Mouse (Mus musculus) neutrophil, adult 5-6 weeks (primary cell): Measurements from ENCODE around the gene Osbpl6. TPM values are rescaled to one million over a fixed set of nuclear protein-coding genes. Genes with fewer than 3 reads are reported as not detected.
"Not testable (repeated sequence)": the region's sequence is repeated elsewhere in the genome, so short reads cannot be mapped to it uniquely, and the experiment has no call there.

Experiments
- ATAC-seq: fragments of 151-379, 151-347 bp; 2 replicates; pipeline ENCODE4 v1.8.0; 2017; ENCODE audit warnings: mild to moderate bottlenecking, moderate TSS enrichment; ENCODE audit not compliant: insufficient number of reproducible peaks, poor library complexity, low FRiP score, severe bottlenecking; ENCODE audit errors: extremely low read depth
- total RNA-seq: library from RNA; stranded (forward); fragments of 200-1000 nt; gene quantifications from 2 replicates; pipeline ENCODE4 v1.2.3, GENCODE M21; 2017

The Osbpl6 gene
- total RNA-seq, 1 experiment from 2014 or later = not detected

DNA sequence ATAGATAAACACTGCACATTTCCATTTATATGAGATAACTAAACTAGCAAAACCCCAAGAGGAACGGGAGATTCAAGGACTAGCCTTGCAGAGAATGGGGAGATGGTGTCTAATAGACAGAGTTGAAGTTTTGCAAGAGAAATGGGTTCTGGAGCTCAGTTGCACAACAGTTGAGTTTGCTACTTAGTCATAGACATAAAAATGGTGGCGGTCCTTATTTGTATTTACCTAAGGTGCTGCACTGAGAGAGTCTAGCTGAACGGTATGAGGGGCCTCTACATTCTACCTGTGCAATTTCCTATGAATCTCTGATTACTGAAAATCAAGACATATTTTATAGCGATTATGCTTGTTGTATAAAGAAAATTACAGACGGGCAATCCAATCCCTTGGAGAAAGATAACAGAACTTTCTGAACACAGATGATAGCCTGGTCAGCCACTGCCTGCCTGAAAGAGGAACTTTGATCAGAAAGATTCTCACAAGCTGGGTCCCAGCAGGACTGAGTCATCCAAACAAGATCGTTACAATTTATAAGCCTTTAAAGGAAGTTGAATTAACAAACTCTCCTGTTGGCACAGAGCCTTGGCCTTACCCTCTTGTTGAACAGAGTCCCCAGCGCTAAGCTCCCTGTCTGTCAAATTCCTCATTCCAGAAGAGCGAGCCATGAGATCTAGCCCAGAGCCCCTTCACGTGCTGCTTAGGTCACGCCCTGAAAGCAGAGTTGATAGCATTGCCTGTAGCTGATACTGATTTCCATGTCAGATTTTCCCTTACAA is 204.2 kb downstream of the Osbpl6 start:
- no peak for ATAC-seq

DNA sequence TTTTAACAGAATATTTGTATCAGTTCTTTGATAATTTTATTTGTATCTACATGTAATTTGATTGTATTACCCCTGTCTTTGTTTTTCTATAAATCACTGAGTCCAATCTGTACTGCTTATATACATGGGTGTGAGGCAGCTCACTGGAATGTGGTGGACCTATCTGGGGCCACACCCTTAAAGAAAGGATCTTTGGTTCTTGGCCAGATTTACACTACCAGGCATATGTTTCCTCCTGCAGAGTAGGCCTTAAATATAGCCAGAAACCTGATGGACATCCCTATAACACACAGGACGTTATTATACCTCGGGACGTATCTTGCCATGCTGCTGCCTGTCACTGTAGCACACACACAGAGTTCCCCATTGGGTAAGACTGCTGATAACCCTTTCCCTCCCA is 205.7 kb downstream of the Osbpl6 start:
- ATAC-seq = no peak

DNA sequence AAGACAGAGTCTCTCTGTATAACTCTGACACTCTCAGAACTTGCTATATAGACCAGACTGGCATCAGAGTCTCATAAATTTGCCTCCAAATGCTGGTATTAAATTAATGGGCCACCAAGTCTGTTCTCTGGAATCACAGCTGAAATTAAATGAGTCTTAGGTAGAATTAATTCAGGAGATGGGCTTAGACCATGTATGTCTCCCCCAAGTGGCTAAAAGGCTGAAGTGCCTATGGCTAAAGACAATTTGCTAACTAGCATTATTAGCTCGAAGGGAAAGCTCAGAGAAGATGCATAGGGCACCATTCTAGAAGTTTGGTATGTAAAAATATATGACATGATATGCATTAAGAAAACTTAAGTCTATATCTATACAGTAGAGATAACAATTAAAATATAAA is 211.8 kb downstream of the Osbpl6 start:
- ATAC-seq = no peak

DNA sequence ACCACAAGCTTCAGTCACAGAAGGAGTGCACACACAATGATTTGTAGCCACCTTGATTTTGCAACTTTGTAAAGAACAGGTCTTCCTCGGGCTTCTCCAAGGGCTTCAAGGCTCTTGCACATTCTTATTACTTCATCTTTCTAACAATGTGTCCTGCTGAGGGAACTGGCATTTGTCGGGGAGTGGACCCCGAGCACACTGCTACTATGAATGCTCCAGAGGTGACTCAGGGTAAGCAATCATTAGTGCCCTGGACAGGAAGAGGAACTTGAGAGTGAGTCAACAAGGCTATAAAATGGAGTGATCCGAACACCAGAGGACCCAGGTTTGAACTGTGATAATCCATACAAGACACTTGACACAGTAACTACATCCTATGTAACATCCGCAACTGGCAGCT is 213.9 kb downstream of the Osbpl6 start:
- no peak for ATAC-seq

DNA sequence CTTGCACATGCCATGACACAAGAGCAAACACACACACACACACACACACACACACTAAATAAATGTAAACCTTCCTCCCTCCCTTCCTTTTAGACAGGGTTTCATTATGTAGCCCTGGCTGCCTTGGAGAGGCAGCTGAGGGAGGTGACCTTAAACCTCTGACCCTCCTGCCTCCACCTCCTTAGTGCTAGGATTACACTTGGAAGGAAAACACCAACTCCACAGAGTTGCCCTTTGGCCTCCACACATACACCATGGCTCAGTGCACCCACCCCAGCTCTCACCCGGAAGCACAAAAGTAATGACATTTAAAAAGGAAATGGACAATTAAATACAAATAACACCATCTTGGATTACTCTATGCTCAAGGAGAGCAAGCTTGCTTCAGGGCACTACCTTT is 215.4 kb downstream of the Osbpl6 start:
- no peak for ATAC-seq

DNA sequence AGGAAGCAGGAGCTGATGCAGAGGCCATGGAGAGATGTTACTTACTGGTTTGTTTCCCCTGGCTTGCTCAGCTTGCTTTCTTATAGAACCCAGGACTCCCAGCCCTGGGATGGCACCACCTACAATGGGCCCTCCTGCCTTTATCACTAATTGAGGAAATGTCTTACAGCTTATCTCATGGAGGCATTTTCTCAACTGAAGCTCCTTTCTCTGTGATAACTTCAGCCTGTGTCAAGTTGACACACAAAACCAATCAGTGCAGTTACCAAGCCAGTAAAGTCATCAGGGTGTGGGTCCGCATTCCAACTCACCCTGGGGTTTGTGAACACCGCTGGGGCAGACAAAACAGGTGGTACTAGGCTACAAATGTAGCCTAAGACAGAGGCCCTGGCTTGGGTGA is 216.0 kb downstream of the Osbpl6 start:
- ATAC-seq = not testable (repeated sequence)

DNA sequence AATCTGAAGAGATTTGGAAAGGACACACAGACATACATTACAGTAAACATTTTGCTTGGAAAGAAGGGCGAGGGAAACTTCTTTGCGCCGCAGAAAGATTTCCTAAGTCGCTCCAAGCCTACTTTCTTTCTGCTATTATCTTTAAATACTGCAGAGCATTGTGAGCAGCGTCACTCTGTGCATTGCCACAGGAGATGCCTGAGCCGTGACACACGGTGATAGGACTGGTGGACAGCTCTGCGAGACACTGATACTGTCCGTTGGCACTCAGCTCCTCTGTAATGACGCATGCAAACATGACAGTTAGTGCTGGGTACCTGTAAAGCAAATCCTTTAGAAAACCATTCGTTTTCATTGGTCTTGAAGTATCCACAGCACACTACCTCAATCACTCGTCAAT is 224.0 kb downstream of the Osbpl6 start:
- no peak for ATAC-seq

DNA sequence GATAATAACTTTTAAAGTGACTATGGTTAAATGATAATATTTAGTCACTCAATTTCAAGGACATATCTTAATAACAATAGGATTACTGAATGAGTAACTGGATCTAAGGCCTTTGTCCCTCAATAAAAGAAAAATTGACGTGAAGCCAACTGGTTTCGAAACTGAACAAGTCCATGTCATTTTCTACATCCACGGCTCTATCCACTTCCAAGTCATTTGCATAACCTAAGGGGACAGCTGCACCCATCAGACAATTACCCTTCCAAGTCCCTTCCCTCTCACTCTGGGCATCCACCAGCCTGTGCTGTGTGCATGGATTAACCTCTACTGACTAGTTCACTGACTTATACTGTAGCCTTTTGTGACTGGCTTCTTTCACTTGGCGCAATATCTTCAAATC is 225.3 kb downstream of the Osbpl6 start:
- ATAC-seq = no peak

DNA sequence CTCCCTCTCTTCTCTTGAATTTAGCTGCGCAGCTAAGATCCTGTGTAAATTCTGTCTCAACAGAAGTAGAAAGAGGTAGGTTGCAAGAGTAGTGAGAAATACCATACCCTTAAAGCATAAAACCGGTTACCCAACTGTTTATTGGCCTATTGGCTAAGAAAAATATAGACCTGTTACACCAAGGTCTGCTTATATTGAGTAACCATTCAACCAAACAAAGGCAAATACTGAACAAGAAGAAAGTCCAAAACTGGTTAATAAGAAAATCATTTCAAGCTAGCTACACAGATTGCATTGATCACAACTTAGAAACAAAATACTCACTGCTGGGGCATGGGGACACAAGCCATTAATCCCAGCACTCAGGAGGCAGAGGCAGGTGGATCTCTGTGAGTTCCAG is 233.3 kb downstream of the Osbpl6 start:
- no peak for ATAC-seq

DNA sequence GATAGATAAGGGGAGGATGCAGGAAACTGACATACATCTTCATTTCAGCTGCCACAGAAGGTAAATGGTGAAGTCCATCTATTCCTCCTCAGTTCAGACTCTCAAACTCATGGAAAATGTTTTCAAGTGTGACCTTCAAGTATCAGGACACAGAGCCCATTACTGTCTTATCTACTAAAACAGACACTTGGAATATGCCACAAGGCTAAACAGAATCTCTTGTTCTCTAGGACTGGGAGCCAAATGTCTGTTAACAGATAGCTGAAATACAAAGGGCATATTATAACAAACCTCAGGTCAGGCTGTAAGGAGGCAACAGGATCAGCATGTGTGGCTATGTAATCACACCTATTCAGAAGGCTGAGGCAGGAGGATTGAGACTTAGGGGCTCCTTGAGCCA is 237.5 kb downstream of the Osbpl6 start:
- no peak for ATAC-seq

DNA sequence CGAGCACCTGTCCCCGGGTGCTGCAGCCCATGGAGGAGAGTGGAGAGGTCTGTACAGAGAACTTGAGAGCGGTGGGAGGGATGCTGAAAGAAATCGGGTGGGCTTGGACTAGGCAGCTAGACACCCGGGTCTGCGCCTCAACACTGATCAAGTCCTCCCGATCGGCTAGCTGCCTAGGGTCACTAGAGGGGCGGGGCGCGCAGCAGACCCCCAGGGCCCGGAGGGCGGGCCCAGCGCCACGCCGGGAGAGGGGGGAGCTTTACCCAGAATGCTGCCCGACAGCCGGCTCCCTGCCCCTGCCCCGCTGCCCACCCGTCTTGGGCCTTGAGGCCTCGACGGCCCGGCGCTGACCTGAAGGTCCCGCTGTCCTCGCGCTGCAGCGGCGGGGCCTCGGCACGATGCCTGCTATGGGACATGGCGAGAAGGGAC is 241.1 kb downstream of the Osbpl6 start:
- peak; percentile 13; the same call in 1 of the 2 replicates for ATAC-seq

DNA sequence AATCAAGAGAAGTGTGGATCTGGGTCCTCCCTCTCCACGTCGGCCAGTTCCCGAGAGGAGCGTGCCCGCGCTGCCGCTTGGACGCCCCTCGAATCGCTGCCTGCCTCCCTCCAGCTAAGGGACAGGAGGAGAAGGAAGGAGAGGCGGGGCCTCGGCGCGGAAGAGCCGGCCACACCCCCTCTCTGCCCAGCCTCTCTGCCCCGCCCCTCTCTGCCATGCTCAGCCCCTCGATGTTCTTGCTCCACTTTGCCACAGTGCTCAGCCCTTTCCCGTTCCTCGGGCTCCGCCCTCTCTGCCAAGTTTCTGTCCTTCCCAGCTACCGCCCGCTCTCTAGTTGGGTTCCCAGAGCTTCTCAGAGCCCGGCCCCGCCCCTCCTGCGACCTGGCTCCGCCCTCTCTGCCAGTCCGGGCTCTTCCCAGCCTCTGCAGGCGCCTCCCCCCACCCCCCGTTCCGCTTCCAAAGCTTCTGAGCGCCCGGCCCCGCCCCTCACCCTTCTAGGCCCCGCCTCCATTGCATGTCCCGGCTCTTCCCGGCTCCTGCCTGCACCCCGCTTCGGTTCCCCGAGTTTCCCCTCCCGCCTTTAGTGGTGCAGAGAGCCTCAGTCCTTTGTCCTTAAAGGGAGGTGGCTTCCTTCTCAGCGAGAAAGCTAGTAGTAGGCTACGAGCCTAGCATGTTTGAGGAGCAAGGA is 241.7 kb downstream of the Osbpl6 start, which contains the start of the genes Prkra and Pjvk:
Gene Prkra, minus strand, starts transcription at position 133 of the 688 bp plus-strand sequence.
Gene Pjvk, plus strand, starts transcription at position 594 of the 688 bp plus-strand sequence.
- ATAC-seq = peak; percentile 91

DNA sequence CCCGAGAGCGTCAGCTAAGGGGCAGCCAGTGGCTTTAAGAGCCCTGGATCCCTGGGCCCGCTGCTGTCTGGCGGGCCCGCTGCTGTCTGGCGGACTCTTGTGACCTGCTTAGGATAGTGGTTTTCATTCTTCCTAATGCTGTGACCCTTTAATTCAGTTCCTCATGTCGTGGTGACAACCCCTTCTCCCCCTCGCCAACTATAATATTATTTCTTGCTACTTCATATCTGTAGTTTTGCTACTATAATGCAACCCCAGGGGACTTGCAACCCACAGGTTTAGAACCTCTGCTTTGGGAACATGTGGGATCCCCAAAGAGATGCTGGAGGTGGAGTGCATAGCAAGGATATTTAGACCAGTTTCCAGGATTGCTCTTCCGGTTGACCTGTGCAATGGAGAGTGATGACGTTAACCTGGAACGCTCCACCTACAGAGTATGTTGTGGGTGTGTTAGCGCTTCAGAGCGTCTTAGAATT is 242.4 kb downstream of the Osbpl6 start:
- no peak for ATAC-seq

Other genes starting within 250 kb of the Osbpl6 start
- 0.12 TPM in 1 of 2 replicates, not detected in the other for gene Pde11a, start 67.7 kb upstream of the Osbpl6 start, total RNA-seq
- gene Cyct, start 46.1 kb upstream of the Osbpl6 start, total RNA-seq = not detected in 2 replicates
- gene Rbm45, start 36.5 kb upstream of the Osbpl6 start, total RNA-seq = 35.8 and 39.7 TPM in 2 replicates
- 3.1 and 4.9 TPM in 2 replicates for gene Prkra, start 241.5 kb downstream of the Osbpl6 start, total RNA-seq
- gene Pjvk, start 242.0 kb downstream of the Osbpl6 start, total RNA-seq = not detected in 2 replicates